Mouse (Mus musculus) lung, embryonic 14.5 days (tissue): ENCODE measurements around the gene Hfe. TPM values are rescaled to one million over a fixed set of nuclear protein-coding genes. Genes with fewer than 3 reads are reported as not detected.
A peak's percentile ranks its signal among the peaks of the same experiment; 100 is the strongest.
"Not testable (repeated sequence)": the region's sequence is repeated elsewhere in the genome, so short reads cannot be mapped to it uniquely, and the experiment has no call there.

Source experiments
- ATAC-seq: fragments of 200-750 bp; cut with Nextera tagmentation; 2 replicates; pipeline ENCODE4 v1.8.0; 2017; ENCODE audit warnings: mild to moderate bottlenecking, moderate TSS enrichment, moderate library complexity; ENCODE audit not compliant: insufficient read depth
- DNase-seq: peaks from one replicate; pipeline ENCODE4 v3.0.0-alpha.2; 2015
- H3K27ac ChIP-seq: fragments of 300-500 bp; sonication (generic); 2 replicates; pipeline ENCODE4 v1.5.1; 2014; ENCODE audit warnings: low read depth, mild to moderate bottlenecking, moderate library complexity
- H3K27me3 ChIP-seq: fragments of 300-500 bp; sonication (generic); 2 replicates; pipeline ENCODE4 v1.6.1; 2014; ENCODE audit warnings: low read length, control low read depth; ENCODE audit not compliant: insufficient read depth
- H3K36me3 ChIP-seq: fragments of 300-500 bp; sonication (generic); 2 replicates; pipeline ENCODE4 v1.6.1; 2014; ENCODE audit warnings: control low read depth; ENCODE audit not compliant: insufficient read depth
- H3K4me1 ChIP-seq: fragments of 300-500 bp; sonication (generic); 2 replicates; pipeline ENCODE4 v1.6.1; 2014; ENCODE audit warnings: antibody characterized with exemption, control low read depth; ENCODE audit not compliant: insufficient read depth
- H3K4me2 ChIP-seq: fragments of 300-500 bp; sonication (generic); 2 replicates; pipeline ENCODE4 v1.6.1; 2014; ENCODE audit warnings: mild to moderate bottlenecking
- H3K4me3 ChIP-seq: fragments of 300-500 bp; sonication (generic); 2 replicates; pipeline ENCODE4 v1.5.1; 2014; ENCODE audit warnings: low read depth, low read length
- H3K9ac ChIP-seq: fragments of 300-500 bp; sonication (generic); 2 replicates; pipeline ENCODE4 v1.6.1; 2014
- H3K9me3 ChIP-seq: fragments of 300-500 bp; sonication (generic); 2 replicates; pipeline ENCODE4 v1.6.1; 2016; ENCODE audit warnings: low read depth, low read length, control low read depth
- CTCF ChIP-seq: IDR thresholded peaks from 2 replicates; pipeline ENCODE4 v1.5.1; 2016; ENCODE audit warnings: antibody characterized with exemption, low read depth
- WGBS: fragments of 180-500 bp; shearing (Covaris S2); extraction: QIAGEN DNeasy Blood & Tissue Kit; methylation state at CpG from one replicate; pipeline ENCODE4 v1.1.7; 2014; 5-methylcytosine and 5-hydroxymethylcytosine counted together
- polyA plus RNA-seq: library from polyadenylated mRNA; unstranded; fragments of >200 nt; fragmentation: Nextera tagmentation; extraction: Ambion mirVana; gene quantifications from 2 replicates; pipeline ENCODE4 v1.2.1, GENCODE M21; 2014

Hfe gene
- polyA plus RNA-seq, 1 experiment from 2014 or later: 8.4 TPM

DNA sequence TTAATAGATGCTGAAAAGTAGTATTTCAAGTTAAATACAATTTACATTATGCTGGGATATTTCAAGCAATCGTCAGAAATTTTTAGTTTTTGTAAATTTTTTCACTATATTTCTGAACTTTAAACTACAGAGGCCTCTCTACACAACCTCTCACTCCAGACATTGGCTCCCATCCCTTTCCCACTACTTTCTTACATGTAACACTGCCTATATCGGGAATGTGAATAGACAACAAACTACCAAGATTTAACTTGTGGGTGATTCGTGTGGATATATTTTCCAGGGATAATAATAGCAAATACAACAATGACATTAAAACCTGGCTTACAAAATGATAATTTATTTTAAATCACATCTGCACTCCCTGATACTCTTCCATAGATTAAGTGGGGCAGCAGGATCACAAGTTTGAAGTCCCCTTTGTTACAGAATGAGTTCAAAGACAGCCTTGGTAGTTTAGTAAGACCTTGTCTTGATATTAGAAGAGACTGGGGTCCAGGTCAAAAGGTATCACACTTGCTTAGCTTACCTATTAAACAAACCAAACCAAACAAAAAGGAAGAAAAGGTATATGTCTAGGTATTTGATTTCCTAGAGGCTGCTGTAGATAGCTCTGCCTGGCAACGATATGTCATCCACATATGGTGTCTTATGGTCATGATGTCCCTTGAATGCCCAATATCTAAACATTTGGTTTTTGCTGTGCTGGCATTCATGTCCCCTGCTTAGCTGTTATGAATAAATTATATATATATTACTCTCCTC is 42.8 kb upstream of the Hfe start:
- peak overlapping the region; percentile 41 for H3K4me3 ChIP-seq
- ATAC-seq (no peak), DNase-seq (peak; percentile 37)
- no peak for TF ChIP-seq CTCF
- WGBS: 37% methylated on average over 4 of the region's 4 CpGs
- H3K4me2 ChIP-seq: peak overlapping the region; percentile 82
- H3K27me3 ChIP-seq: no peaks in the 10 kb centered on the region
- no peaks in the 10 kb centered on the region for H3K36me3 ChIP-seq
- peaks cover 4% of the 10 kb centered on the region; the same call in 1 of the 2 replicates for H3K4me1 ChIP-seq
- peak overlapping the region; percentile 76 for H3K9ac ChIP-seq
- H3K9me3 ChIP-seq: no peaks in the 10 kb centered on the region
- peak overlapping the region; percentile 97 for H3K27ac ChIP-seq

DNA sequence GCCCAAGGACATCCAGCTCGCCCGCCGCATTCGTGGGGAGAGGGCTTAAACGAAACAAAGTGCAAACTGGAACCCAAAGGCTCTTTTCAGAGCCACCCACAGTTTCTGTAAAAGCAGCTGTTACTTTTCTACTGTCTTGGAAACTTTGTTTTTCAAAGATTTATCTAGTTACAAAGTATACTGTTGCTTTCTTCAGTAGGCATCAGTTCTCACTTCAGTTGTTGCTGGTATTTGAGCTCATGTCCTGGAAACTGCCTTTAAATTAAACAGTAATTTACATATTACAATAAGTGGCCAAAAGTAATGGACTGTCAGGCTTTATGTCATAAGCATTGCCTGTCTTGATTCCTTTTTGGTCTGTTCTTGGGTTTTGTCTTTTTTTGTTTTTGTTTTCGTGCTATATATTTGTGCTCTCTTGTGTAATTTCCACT is 42.1 kb upstream of the Hfe start:
- no peak for TF ChIP-seq CTCF
- DNase-seq (peak; percentile 54), ATAC-seq (no peak)
- peak overlapping the region; percentile 41 for H3K4me3 ChIP-seq
- H3K4me2 ChIP-seq: peak overlapping the region; percentile 82
- H3K36me3 ChIP-seq: no peaks in the 10 kb centered on the region
- WGBS: 1% methylated on average over 6 of the region's 6 CpGs
- H3K9ac ChIP-seq: peak overlapping the region; percentile 76
- H3K27me3 ChIP-seq: no peaks in the 10 kb centered on the region
- no peaks in the 10 kb centered on the region for H3K9me3 ChIP-seq
- H3K27ac ChIP-seq: peak overlapping the region; percentile 97
- peaks cover 11% of the 10 kb centered on the region for H3K4me1 ChIP-seq

DNA sequence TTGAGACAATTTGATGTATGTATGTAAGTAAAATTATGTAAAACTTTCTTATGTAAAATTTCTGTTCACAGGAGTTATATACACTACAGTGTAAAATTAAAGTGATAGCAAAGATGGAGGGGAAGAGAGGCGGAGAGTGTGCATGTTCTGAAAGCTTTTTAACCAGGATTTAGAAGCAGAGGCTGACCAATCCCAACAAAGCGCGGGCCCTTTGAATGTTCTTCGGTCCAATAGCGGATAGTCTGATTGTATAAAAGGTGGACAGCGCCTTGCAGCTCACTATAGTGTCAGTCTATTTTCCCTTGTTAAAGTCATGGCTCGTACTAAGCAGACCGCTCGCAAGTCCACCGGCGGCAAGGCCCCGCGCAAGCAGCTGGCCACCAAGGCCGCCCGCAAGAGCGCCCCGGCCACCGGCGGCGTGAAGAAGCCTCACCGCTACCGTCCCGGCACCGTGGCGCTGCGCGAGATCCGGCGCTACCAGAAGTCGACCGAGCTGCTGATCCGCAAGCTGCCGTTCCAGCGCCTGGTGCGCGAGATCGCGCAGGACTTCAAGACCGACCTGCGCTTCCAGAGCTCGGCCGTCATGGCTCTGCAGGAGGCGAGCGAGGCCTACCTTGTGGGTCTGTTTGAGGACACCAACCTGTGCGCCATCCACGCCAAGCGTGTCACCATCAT is 41.5 kb upstream of the Hfe start, which contains the start of gene Hist1h3b:
Gene Hist1h3b (plus strand): TSS at position 201 of the 675 bp plus-strand sequence.
- WGBS: under 1% methylated on average over 15 of the region's 47 CpGs
- peak within 1 kb of the TSS; percentile 76 for H3K9ac ChIP-seq
- H3K27me3 ChIP-seq, H3K36me3 ChIP-seq, H3K9me3 ChIP-seq: not testable (repeated sequence)
- peak within 1 kb of the TSS; percentile 98 for H3K27ac ChIP-seq
- peak; percentile 99 for DNase-seq
- peak within 1 kb of the TSS; percentile 41 for H3K4me3 ChIP-seq
- ATAC-seq: peak; percentile 91
- H3K4me1 ChIP-seq: peaks cover 12% of the 10 kb centered on the region
- peak within 1 kb of the TSS; percentile 82 for H3K4me2 ChIP-seq

DNA sequence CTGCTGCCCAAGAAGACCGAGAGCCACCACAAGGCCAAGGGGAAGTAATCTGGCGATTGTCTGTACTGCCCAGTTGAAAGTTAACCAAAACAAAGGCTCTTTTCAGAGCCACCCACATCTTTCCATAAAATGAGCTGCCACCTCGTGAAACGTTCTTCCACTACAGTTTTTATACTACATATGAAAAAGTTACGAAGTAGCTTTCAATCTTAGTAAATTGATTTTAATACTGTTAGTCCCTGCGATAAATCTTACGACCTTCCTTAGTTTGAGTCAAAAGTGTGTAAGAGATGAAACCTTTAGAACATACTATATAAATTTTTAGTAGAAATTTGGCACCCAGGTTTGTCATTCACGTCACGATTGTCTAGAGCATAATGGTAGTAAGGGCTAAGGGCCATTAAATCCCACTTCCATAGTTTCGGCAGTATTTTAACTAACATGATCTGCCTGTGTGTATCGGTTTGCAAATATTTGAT is 40.9 kb upstream of the Hfe start:
- Histone ChIP-seq H3K36me3 (no peaks in the 10 kb centered on the region), H3K9me3 (no peaks in the 10 kb centered on the region), H3K27ac (peak overlapping the region; percentile 98), H3K9ac (peak overlapping the region; percentile 56), H3K4me3 (peak overlapping the region; percentile 41), H3K4me2 (peak overlapping the region; percentile 64), H3K4me1 (peaks cover 12% of the 10 kb centered on the region), H3K27me3 (no peaks in the 10 kb centered on the region)
- DNase-seq (peak; percentile 72), ATAC-seq (0 out of 2 replicates have a peak, but pooled peaks have one; percentile 18)
- WGBS: under 1% methylated on average over 11 of the region's 11 CpGs
- TF ChIP-seq CTCF: no peak

DNA sequence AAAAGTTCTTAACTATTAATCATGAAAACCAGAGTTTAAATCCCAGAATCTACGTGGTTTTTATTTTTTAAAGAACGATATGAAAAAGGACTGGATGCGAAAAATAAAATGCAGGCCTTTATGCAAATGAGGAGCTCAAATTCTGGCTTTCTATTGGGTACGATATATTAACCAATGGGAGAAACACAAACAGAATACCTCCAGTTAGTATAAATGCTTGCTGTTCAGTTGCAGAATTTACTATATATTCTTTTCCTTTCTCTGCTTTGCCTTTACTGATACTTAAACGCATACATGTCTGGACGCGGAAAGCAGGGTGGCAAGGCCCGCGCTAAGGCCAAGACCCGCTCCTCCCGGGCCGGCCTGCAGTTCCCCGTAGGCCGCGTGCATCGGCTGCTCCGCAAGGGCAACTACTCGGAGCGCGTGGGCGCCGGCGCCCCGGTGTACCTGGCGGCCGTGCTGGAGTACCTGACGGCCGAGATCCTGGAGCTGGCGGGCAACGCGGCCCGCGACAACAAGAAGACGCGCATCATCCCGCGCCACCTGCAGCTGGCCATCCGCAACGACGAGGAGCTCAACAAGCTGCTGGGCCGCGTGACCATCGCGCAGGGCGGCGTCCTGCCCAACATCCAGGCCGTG is 40.3 kb upstream of the Hfe start, which contains the start of gene Hist1h2ab:
Gene Hist1h2ab (plus strand): TSS at position 288 of the 639 bp plus-strand sequence.
- not testable (repeated sequence) for H3K36me3 ChIP-seq, H3K27me3 ChIP-seq, H3K9me3 ChIP-seq
- H3K9ac ChIP-seq: peak within 1 kb of the TSS; percentile 56
- DNase-seq (peak; percentile 92), ATAC-seq (peak; percentile 43)
- H3K4me3 ChIP-seq: peak within 1 kb of the TSS; percentile 41
- peak within 1 kb of the TSS; percentile 64 for H3K4me2 ChIP-seq
- peak within 1 kb of the TSS; percentile 98 for H3K27ac ChIP-seq
- WGBS: under 1% methylated on average over 27 of the region's 47 CpGs
- H3K4me1 ChIP-seq: peaks cover 12% of the 10 kb centered on the region

DNA sequence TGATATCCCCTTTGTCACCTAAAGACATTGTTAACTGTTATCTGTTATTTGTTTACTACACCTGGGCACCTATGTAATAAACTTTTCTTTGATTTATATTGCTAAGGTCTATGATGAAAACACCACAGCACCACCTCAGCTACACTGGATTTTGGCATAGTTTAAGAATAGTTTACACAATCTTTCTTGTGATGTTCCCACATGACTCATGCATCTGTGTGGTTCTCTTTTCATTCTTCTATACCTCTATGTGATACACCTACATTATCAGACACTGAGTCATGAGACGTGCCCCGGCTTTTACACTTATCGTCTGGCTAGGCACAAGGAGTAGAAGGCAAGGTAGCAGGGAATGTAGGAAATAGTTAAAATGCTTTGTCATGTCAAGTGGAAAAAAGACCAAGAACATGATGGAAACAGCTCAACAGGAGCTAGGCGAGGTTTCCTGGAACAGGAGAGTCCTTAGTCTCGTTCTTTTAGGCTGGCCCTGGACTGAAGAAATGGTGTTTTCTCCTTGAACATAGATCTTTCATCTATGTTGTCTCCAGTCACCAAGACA is 39.0 kb upstream of the Hfe start:
- Histone ChIP-seq H3K4me3 (no peak overlapping the region), H3K4me1 (peaks cover 12% of the 10 kb centered on the region), H3K27ac (peak overlapping the region; percentile 98), H3K9me3 (no peaks in the 10 kb centered on the region), H3K36me3 (no peaks in the 10 kb centered on the region), H3K9ac (no peak overlapping the region), H3K27me3 (no peaks in the 10 kb centered on the region), H3K4me2 (no peak overlapping the region)
- DNase-seq (no peak), ATAC-seq (no peak)
- 90% methylated on average over 5 of the region's 5 CpGs for WGBS
- no peak for TF ChIP-seq CTCF
